Mouse (Mus musculus): ENCODE data around the gene Olfr1031. TPM values are rescaled to one million over a fixed set of nuclear protein-coding genes. Genes with fewer than 3 reads are reported as not detected.

The Olfr1031 gene
- polyA plus RNA-seq (2017; shearing (Covaris generic)), result not detected

GRCm38 (mm10) chr2:85990004-85990403 is at the start of gene Olfr1031:
Olfr1031 (plus strand) TSS chr2:85990304.

GRCm38 (mm10) chr2:85950137-85950536 is 40.0 kb upstream of the Olfr1031 start, which contains the start of gene Olfr1028:
Olfr1028 (plus strand) TSS chr2:85950437.

DNA sequence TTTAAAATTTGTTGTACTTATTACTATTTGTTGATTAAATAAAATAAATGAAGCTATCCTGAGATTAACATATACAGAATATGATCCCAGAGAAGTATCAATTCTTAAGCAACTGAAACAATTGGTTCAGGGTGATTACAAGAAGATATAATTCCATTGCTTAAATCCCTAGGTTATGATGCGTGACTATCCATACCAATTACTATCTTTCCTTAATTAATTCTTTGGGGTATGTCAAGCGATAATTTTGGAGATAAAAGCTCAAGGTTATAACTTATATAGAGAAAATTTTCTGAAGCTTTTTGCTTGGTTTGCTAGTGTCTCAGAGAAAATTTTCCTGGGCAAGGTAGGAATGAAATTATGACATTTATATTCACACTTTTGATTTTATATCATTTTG is 16.5 kb upstream of the Olfr1031 start, which contains the start of gene Olfr1029:
Gene Olfr1029, plus strand, starts transcription at position 301 of the 400 bp plus-strand sequence.

GRCm38 (mm10) chr2:85978976-85979375 is 11.1 kb upstream of the Olfr1031 start, which contains the start of gene Olfr1030:
Olfr1030 (plus strand) TSS chr2:85979276.

DNA sequence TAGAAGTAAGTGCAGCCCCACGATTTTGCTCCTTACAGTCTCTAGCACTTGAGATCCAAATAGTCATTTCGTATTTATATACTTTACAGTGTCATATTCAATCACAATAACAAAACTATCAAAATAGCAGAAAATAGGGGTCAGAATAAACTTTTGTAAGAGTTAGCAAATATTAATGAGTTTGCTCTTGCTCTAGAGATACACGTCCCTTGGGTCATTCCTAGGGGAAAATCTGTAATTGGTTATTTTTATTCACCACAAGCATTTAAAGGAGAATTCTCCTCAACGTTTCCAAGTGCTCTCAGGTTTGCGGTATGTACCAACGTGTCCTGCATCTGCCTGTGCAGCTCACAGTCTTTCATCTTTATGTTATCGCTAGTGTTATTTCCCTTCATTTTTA is 15.1 kb downstream of the Olfr1031 start, which contains the start of gene Olfr1032:
Gene Olfr1032, plus strand, starts transcription at position 301 of the 400 bp plus-strand sequence.

GRCm38 (mm10) chr2:86020406-86020805 is 30.3 kb downstream of the Olfr1031 start, which contains the start of gene Olfr1033:
Olfr1033 (plus strand) TSS chr2:86020633.

Other genes with a start within 250 kb of the Olfr1031 start
- gene Olfr1012, start 227.5 kb upstream of the Olfr1031 start, polyA plus RNA-seq (2017; shearing (Covaris generic)), result not detected
- 0.11 TPM for gene Olfr1013, start 223.2 kb upstream of the Olfr1031 start, polyA plus RNA-seq (2017; shearing (Covaris generic))
- 0.21 TPM for gene Olfr1014, start 217.6 kb upstream of the Olfr1031 start, polyA plus RNA-seq (2017; shearing (Covaris generic))
- gene Olfr1015, start 208.3 kb upstream of the Olfr1031 start, polyA plus RNA-seq (2017; shearing (Covaris generic)), result 0.51 TPM
- 1.2 TPM for gene Olfr1016, start 187.8 kb upstream of the Olfr1031 start, polyA plus RNA-seq (2017; shearing (Covaris generic))
- gene Olfr1018, start 171.8 kb upstream of the Olfr1031 start, polyA plus RNA-seq (2017; shearing (Covaris generic)), result not detected
- not detected for gene Olfr1019, start 144.8 kb upstream of the Olfr1031 start, polyA plus RNA-seq (2017; shearing (Covaris generic))
- gene Olfr1020, start 143.3 kb upstream of the Olfr1031 start, polyA plus RNA-seq (2017; shearing (Covaris generic)), result not detected
- not detected for gene Olfr1022, start 121.7 kb upstream of the Olfr1031 start, polyA plus RNA-seq (2017; shearing (Covaris generic))
- not detected for gene Olfr1023, start 104.7 kb upstream of the Olfr1031 start, polyA plus RNA-seq (2017; shearing (Covaris generic))
- gene Olfr1024, start 85.3 kb upstream of the Olfr1031 start, polyA plus RNA-seq (2017; shearing (Covaris generic)), result not detected
- gene Olfr1025-ps1, start 75.1 kb upstream of the Olfr1031 start, polyA plus RNA-seq (2017; shearing (Covaris generic)), result not detected
- not detected for gene Olfr1026, start 68.7 kb upstream of the Olfr1031 start, polyA plus RNA-seq (2017; shearing (Covaris generic))
- not detected for gene Olfr1028, start 39.9 kb upstream of the Olfr1031 start, polyA plus RNA-seq (2017; shearing (Covaris generic))
- not detected for gene Olfr1029, start 16.4 kb upstream of the Olfr1031 start, polyA plus RNA-seq (2017; shearing (Covaris generic))
- 0.11 TPM for gene Olfr1030, start 11.0 kb upstream of the Olfr1031 start, polyA plus RNA-seq (2017; shearing (Covaris generic))
- gene Olfr1032, start 15.2 kb downstream of the Olfr1031 start, polyA plus RNA-seq (2017; shearing (Covaris generic)), result not detected
- 18.8 TPM for gene Olfr1033, start 30.3 kb downstream of the Olfr1031 start, polyA plus RNA-seq (2017; shearing (Covaris generic))
- gene Olfr1034, start 55.6 kb downstream of the Olfr1031 start, polyA plus RNA-seq (2017; shearing (Covaris generic)), result not detected
- not detected for gene Olfr1036, start 83.7 kb downstream of the Olfr1031 start, polyA plus RNA-seq (2017; shearing (Covaris generic))
- not detected for gene Olfr1037, start 97.1 kb downstream of the Olfr1031 start, polyA plus RNA-seq (2017; shearing (Covaris generic))
- not detected for gene Olfr1039, start 145.6 kb downstream of the Olfr1031 start, polyA plus RNA-seq (2017; shearing (Covaris generic))
- gene Olfr1040, start 156.4 kb downstream of the Olfr1031 start, polyA plus RNA-seq (2017; shearing (Covaris generic)), result not detected
- gene Olfr1042, start 171.5 kb downstream of the Olfr1031 start, polyA plus RNA-seq (2017; shearing (Covaris generic)), result 0.29 TPM
- not detected for gene Olfr1043, start 177.2 kb downstream of the Olfr1031 start, polyA plus RNA-seq (2017; shearing (Covaris generic))
- 0.45 TPM for gene Olfr1044, start 187.5 kb downstream of the Olfr1031 start, polyA plus RNA-seq (2017; shearing (Covaris generic))
- 0.38 TPM for gene Olfr52, start 195.4 kb downstream of the Olfr1031 start, polyA plus RNA-seq (2017; shearing (Covaris generic))
- not detected for gene Olfr1045, start 212.7 kb downstream of the Olfr1031 start, polyA plus RNA-seq (2017; shearing (Covaris generic))
- gene Olfr1046, start 229.0 kb downstream of the Olfr1031 start, polyA plus RNA-seq (2017; shearing (Covaris generic)), result not detected
- not detected for gene Olfr1047, start 241.1 kb downstream of the Olfr1031 start, polyA plus RNA-seq (2017; shearing (Covaris generic))
- not detected for gene Olfr1048, start 250.0 kb downstream of the Olfr1031 start, polyA plus RNA-seq (2017; shearing (Covaris generic))

Measured in effector memory CD4-positive, alpha-beta T cell, adult 7 months (primary cell).